Mouse (Mus musculus) layer of hippocampus, adult 2 months (tissue): Measurements from ENCODE around the gene Pld2. TPM values are rescaled to one million over a fixed set of nuclear protein-coding genes. Genes with fewer than 3 reads are reported as not detected.

ENCODE experiments used
- DNase-seq, 2 experiments: peaks; one replicate each; pipeline ENCODE4 v3.0.0; 2022; ENCODE audit warnings: low spot score in 2 of 2
- H3K27ac ChIP-seq: fragments of 200-600 bp; 2 replicates; pipeline ENCODE4 v1.8.1; 2022
- H3K4me3 ChIP-seq: fragments of 200-600 bp; 2 replicates; pipeline ENCODE4 v1.8.1; 2022; ENCODE audit warnings: mild to moderate bottlenecking
- CTCF ChIP-seq: fragments of 200-600 bp; conservative IDR thresholded peaks from 2 replicates; pipeline ENCODE4 v1.8.1; 2022; ENCODE audit warnings: antibody characterized with exemption, mild to moderate bottlenecking, moderate library complexity
- total RNA-seq, 2 experiments: library from RNA; stranded (reverse); gene quantifications; 2 replicates each; pipeline ENCODE4 v1.2.3; 2021

Gene Pld2
- total RNA-seq, 2 experiments from 2014 or later = 17.7 to 19.2 TPM

- Histone ChIP-seq H3K27ac (no peak within 1 kb of the TSS), H3K4me3 (no peak within 1 kb of the TSS)
- no peak for DNase-seq
- TF ChIP-seq CTCF = no peak
These were observed 7.0 kb upstream of the Pld2 start, which contains the start of gene Gm40193 for GRCm38 (mm10) chr11:70532839-70533238. Gene Gm40193 (minus strand): TSS chr11:70532939.

- no peak for TF ChIP-seq CTCF
- H3K27ac ChIP-seq = peak overlapping the region; percentile 83
- no peak for DNase-seq
- peak overlapping the region; percentile 78 for H3K4me3 ChIP-seq
These were observed 441 bp upstream of the Pld2 start for GRCm38 (mm10) chr11:70539423-70539822.

- H3K27ac ChIP-seq = peak overlapping the region; percentile 83
- TF ChIP-seq CTCF = no peak
- no peak for DNase-seq
- H3K4me3 ChIP-seq = peak overlapping the region; percentile 78
These were observed 1.1 kb downstream of the Pld2 start for GRCm38 (mm10) chr11:70540928-70541327.

- DNase-seq = peak; percentile 33 to 39
- peak overlapping the region; percentile 83 for H3K27ac ChIP-seq
- no peak for TF ChIP-seq CTCF
- H3K4me3 ChIP-seq = peak overlapping the region; percentile 78
These were observed 1.6 kb downstream of the Pld2 start for GRCm38 (mm10) chr11:70541415-70541814.

- H3K4me3 ChIP-seq = no peak overlapping the region
- DNase-seq = no peak
- no peak for TF ChIP-seq CTCF
- no peak overlapping the region for H3K27ac ChIP-seq
These were observed 4.6 kb downstream of the Pld2 start for GRCm38 (mm10) chr11:70544496-70544895.

GRCm38 (mm10) chr11:70551526-70551925 lies 11.7 kb downstream of the Pld2 start:
- Histone ChIP-seq H3K27ac (no peak overlapping the region), H3K4me3 (no peak overlapping the region)
- TF ChIP-seq CTCF = no peak
- DNase-seq = no peak

GRCm38 (mm10) chr11:70553940-70554339 lies 14.1 kb downstream of the Pld2 start:
- Histone ChIP-seq H3K4me3 (no peak overlapping the region), H3K27ac (no peak overlapping the region)
- no peak for DNase-seq
- TF ChIP-seq CTCF = no peak

GRCm38 (mm10) chr11:70557545-70557944 lies 17.7 kb downstream of the Pld2 start:
- no peak overlapping the region for H3K4me3 ChIP-seq
- no peak overlapping the region for H3K27ac ChIP-seq
- no peak for DNase-seq
- peak; percentile 29; the same call in 1 of the 2 replicates for TF ChIP-seq CTCF

GRCm38 (mm10) chr11:70561937-70562286 lies 22.0 kb downstream of the Pld2 start:
- no peak for DNase-seq
- Histone ChIP-seq H3K4me3 (peak overlapping the region; percentile 93), H3K27ac (peak overlapping the region; percentile 97)
- no peak; the same call in 1 of the 2 replicates for TF ChIP-seq CTCF

GRCm38 (mm10) chr11:70562287-70562994 lies 22.6 kb downstream of the Pld2 start, which contains the start of gene Mink1:
Gene Mink1 (plus strand): TSS chr11:70562881.
- H3K27ac ChIP-seq = peak within 1 kb of the TSS; percentile 97

GRCm38 (mm10) chr11:70562995-70563469 lies 23.2 kb downstream of the Pld2 start:
- no peak for TF ChIP-seq CTCF
- DNase-seq = no peak
- Histone ChIP-seq H3K4me3 (peak overlapping the region; percentile 93), H3K27ac (peak overlapping the region; percentile 97)

More at GRCm38 (mm10) chr11:70562287-70562994, 22.6 kb downstream of the Pld2 start, which contains the start of gene Mink1:
- H3K4me3 ChIP-seq = peak within 1 kb of the TSS; percentile 93
- peak; percentile 90 to 94 for DNase-seq
- TF ChIP-seq CTCF = 0 out of 2 replicates have a peak, but pooled peaks have one; percentile 7

GRCm38 (mm10) chr11:70563470-70564275 lies 23.8 kb downstream of the Pld2 start:
- no peak for TF ChIP-seq CTCF
- Histone ChIP-seq H3K4me3 (peak overlapping the region; percentile 93), H3K27ac (peak overlapping the region; percentile 97)
- no peak for DNase-seq

- Histone ChIP-seq H3K27ac (peak overlapping the region; percentile 97), H3K4me3 (peak overlapping the region; percentile 93)
- DNase-seq = no peak
- no peak for TF ChIP-seq CTCF
These were observed 24.5 kb downstream of the Pld2 start for GRCm38 (mm10) chr11:70564276-70564873.
